ENCODE assay signal across 9 mouse cellular contexts in the genomic region with DNA sequence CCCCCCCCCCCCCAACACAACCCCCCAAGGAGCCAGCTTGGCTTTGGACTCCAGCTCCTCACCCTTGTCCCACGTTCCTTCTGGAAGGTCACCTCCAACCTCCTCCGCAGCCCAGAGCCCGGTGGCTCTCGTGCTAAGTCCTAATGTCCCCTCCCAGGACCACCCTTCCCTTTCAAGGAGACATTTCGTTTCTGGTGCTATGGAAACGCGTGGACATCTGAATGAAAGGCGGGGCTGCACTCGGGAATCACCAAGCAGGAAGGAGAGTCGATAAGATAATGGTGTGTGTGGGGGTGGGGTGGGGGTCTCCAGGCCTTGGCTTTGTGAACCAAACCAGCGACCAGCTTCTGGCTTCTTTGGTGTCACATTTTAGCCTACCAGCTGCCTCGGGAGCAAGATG. TPM values are rescaled to one million over a fixed set of nuclear protein-coding genes. Genes with fewer than 3 reads are reported as not detected.
DNase-seq lines count a peak whose midpoint lies in the region; ATAC-seq lines count a peak whose summit lies in the region.
"Had no signal": no experiment of that assay in that cellular context is flagged by ENCODE, and none has a peak within 500 bp of the region (broad histone marks: within the 10 kb centered on the region; RNA-seq: fewer than 3 reads in every experiment).

No protein-coding gene starts in this region.

- H3K9me3 ChIP-seq in liver, embryonic 11.5 days (ENCODE audit: control insufficient read depth, low read length): no peaks in the 10 kb centered on the region
- H3K9me3 ChIP-seq in forebrain, embryonic 13.5 days (replicated peaks): no peaks in the 10 kb centered on the region
- no peaks in the 10 kb centered on the region for H3K9me3 ChIP-seq in limb, embryonic 11.5 days (ENCODE audit: control insufficient read depth, low read length)

- H3K27me3 ChIP-seq in liver, embryonic 11.5 days (replicated peaks; ENCODE audit: control insufficient read depth, insufficient read depth, low read length): peaks cover 12% of the 10 kb centered on the region
- H3K27me3 ChIP-seq in forebrain, embryonic 13.5 days: no peaks in the 10 kb centered on the region; the same call in 1 of the 2 replicates
- H3K27me3 ChIP-seq in limb, embryonic 11.5 days (ENCODE audit: control insufficient read depth, insufficient read depth, low read length): peaks cover 20% of the 10 kb centered on the region

- 1% methylated on average over 12 of the region's 12 CpGs for WGBS in liver, embryonic 11.5 days
- 0% methylated on average over 12 of the region's 12 CpGs for WGBS in forebrain, embryonic 13.5 days
- 2% methylated on average over 12 of the region's 12 CpGs for WGBS in limb, embryonic 11.5 days

- H3K36me3 ChIP-seq in liver, embryonic 11.5 days (ENCODE audit: control insufficient read depth, insufficient read depth, low read length): no peaks in the 10 kb centered on the region
- no peaks in the 10 kb centered on the region for H3K36me3 ChIP-seq in forebrain, embryonic 13.5 days (ENCODE audit: poor library complexity, severe bottlenecking)
- H3K36me3 ChIP-seq in limb, embryonic 11.5 days (ENCODE audit: control insufficient read depth, insufficient read depth, low read length): no peaks in the 10 kb centered on the region

- no peak overlapping the region; the same call in 1 of the 2 replicates for H3K27ac ChIP-seq in liver, embryonic 11.5 days (ENCODE audit: low read depth, low read length)
- peak overlapping the region; percentile 96 for H3K27ac ChIP-seq in forebrain, embryonic 13.5 days
- no peak overlapping the region for H3K27ac ChIP-seq in limb, embryonic 11.5 days (replicated peaks; ENCODE audit: low read depth, low read length)

- H3K9ac ChIP-seq in liver, embryonic 11.5 days (ENCODE audit: low read depth, low read length): no peak overlapping the region
- H3K9ac ChIP-seq in forebrain, embryonic 13.5 days: peak overlapping the region; percentile 61
- H3K9ac ChIP-seq in limb, embryonic 11.5 days (ENCODE audit: low read length): no peak overlapping the region

- H3K4me1 ChIP-seq in liver, embryonic 11.5 days (replicated peaks; ENCODE audit: control insufficient read depth, insufficient read depth, low read length): no peaks in the 10 kb centered on the region
- peaks cover 53% of the 10 kb centered on the region for H3K4me1 ChIP-seq in forebrain, embryonic 13.5 days
- H3K4me1 ChIP-seq in limb, embryonic 11.5 days (ENCODE audit: control insufficient read depth, insufficient read depth, low read length): peaks cover 4% of the 10 kb centered on the region; the same call in 1 of the 2 replicates

- H3K4me3 ChIP-seq in liver, embryonic 11.5 days (ENCODE audit: low read depth, low read length): 0 out of 2 replicates have a peak overlapping the region, but pooled peaks have one; percentile 14
- H3K4me3 ChIP-seq in forebrain, embryonic 13.5 days: peak overlapping the region; percentile 35
- no peak overlapping the region for H3K4me3 ChIP-seq in limb, embryonic 11.5 days (ENCODE audit: low read depth, low read length)

- no peak for DNase-seq in liver, embryonic 11.5 days (ENCODE audit: low spot score)
- no peak for DNase-seq in liver
- DNase-seq in limb, embryonic 11.5 days (ENCODE audit: low spot score): no peak
- DNase-seq in retina, postnatal 1 day: peak; percentile 69
- DNase-seq in urinary bladder, adult 2 months (ENCODE audit: low spot score): no peak
- DNase-seq in left cerebral cortex, adult 8-10 months (ENCODE audit: low spot score in 2 of 2): no peak
- DNase-seq in right cerebral cortex, adult 18-20 months: no peak

- peak overlapping the region; percentile 44 for H3K4me2 ChIP-seq in liver, embryonic 11.5 days
- H3K4me2 ChIP-seq in forebrain, embryonic 13.5 days: peak overlapping the region; percentile 60
- H3K4me2 ChIP-seq in limb, embryonic 11.5 days (ENCODE audit: low read depth, severe bottlenecking): peak overlapping the region; percentile 0; the same call in 1 of the 2 replicates

- ATAC-seq in liver, embryonic 11.5 days (replicated peaks; ENCODE audit: low FRiP score): no peak
- ATAC-seq in forebrain, embryonic 13.5 days: peak; percentile 68
- ATAC-seq in limb, embryonic 11.5 days (ENCODE audit: insufficient number of reproducible peaks, low FRiP score, low TSS enrichment, low read depth): no peak

RNA-seq across cellular contexts. Expression of a gene that starts 27.9 kb away (rescaled TPM):
- not detected in 2 replicates for polyA plus RNA-seq in liver, embryonic 11.5 days (2014; fragmentation: Nextera tagmentation; extraction: Ambion mirVana)
- not detected in 2 replicates for polyA plus RNA-seq in forebrain, embryonic 13.5 days (2015; fragmentation: Nextera tagmentation; extraction: Ambion mirVana)
- not detected in 2 replicates for polyA plus RNA-seq in limb, embryonic 11.5 days (2014; fragmentation: Nextera tagmentation; extraction: Ambion mirVana)
- polyA plus RNA-seq in urinary bladder, adult 2 months (2012; rRNA removed): not detected in 2 replicates
- not detected for total RNA-seq in left cerebral cortex, adult 8-10 months (2022)
- total RNA-seq: layer of hippocampus, postnatal 10 days had no signal

Comparison
In these comparisons a context has a peak if more than half of its experiments do, and no peak if none do; other contexts are left out.
1. H3K4me2 ChIP-seq: peak in every context shown above with its lines; median percentile 60 in forebrain, embryonic 13.5 days; 44 in liver, embryonic 11.5 days; 0 in limb, embryonic 11.5 days.